Mouse (Mus musculus) R1 (cell line): ENCODE results near the gene Trex1.

Source experiments
- DNase-seq: peaks from one replicate; pipeline ENCODE4 v3.0.0-alpha.2; 2018; ENCODE audit warnings: low read depth, low spot score

The Trex1 gene

DNA sequence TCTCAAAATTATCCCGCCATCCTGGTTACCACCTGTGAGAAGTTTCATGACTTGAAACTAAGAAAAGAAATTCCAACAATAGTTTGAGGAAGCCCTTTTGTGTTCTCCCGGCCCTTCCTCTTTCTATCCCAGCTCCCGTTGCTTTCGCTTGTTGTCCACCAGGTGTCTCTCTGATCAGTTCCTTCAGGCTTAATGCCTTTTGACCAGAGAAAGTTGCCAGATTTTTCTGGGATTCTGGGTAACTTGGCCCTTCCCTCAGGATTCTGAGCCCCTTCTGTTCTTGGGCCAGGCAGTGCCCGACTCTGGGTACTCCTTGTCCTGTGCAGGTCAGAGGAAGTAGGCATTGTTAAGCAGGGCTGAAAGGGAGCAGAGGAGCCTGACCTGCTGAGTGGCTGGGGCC is 28.5 kb upstream of the Trex1 start:
- DNase-seq: peak; percentile 83

- peak; percentile 75 for DNase-seq
Observed at GRCm38 (mm10) chr9:109084922-109085321, 25.4 kb upstream of the Trex1 start.

DNA sequence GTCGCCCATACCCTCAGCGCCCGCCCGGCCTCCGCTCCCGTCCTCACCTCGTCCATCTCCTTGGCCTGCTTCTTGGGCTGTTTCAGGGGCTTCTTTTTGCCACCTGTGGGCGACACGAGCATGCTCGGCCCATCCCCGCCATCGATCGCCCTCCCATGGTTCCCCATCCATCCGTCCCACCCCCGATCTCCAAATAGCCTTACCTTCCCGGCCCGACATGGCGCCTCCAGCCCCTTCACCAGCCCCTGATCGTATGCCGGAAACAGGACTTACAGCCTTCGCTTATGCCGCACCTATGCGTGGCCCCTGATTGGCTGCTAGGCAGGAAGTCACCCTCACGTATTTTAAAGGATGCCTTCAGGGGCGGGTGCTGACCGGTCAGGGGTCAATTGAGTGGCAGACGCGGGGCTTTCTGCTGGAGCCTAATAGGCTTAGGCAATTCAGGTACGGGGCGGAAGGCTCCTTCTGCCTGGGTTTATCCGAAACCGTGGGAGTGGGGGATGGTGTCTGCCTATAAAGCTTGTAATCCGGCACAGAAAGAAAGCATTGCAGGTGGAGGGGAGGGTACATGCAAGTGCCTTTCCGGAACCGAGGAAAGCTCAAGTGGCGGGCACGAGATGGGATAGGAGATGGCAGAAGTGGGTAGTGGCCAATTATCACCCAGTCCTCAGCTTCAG is 22.7 kb upstream of the Trex1 start, which contains the start of the genes Ccdc51 and Tma7:
Gene Ccdc51, plus strand, starts transcription at position 370 of the 677 bp plus-strand sequence.
Gene Tma7, minus strand, starts transcription at position 464 of the 677 bp plus-strand sequence.
- peak; percentile 98 for DNase-seq

GRCm38 (mm10) chr9:109081749-109082123 is 22.2 kb upstream of the Trex1 start:
- no peak for DNase-seq

GRCm38 (mm10) chr9:109080516-109080915 is 21.0 kb upstream of the Trex1 start:
- no peak for DNase-seq

DNA sequence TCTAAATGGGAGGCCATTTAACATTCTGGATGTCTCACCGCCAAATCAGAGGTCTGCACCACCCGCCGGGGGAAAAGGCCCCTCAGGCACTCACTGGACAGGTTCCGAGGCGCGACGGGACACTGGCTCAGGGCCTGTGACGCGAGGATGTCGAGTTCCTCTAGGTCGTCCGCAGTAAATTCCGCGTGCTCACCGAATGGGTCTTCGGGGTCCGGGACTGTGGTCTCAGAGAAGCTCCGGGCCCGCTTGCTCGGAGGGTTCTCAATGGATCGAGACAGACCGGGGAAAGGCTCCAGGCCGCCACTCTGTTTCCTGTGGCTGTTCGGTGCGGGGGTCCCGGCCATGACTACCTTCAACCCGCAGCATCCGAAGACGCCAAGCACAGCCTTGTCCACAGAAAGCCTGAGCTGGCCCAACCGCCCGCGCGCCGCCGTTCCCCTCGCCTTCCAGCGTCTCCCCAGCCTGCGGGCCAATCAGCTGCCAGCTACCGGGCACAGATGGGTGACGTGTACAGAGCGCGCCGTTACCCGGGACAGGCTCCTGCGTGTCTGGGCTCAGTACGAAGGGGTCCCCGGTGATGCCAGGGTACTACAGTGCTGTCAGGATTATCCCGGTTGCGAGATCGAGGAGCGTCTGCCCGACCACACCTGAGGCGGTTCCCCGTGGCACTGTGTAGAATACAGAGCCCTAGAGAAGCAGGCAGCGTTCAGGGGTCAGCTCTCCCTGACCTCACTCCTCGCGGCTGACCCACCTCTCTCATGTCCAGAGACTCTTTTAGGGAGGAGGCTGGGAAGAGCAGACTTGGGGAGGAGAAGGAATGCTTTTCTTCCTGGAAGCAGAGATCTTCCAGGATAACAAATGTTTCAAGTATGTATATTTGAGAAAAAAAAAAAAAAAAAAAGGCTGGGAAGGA is 14.4 kb upstream of the Trex1 start, which contains the start of gene Atrip:
Gene Atrip, minus strand, starts transcription at position 464 of the 913 bp plus-strand sequence.
- peak; percentile 91 for DNase-seq

- DNase-seq: no peak
Observed at GRCm38 (mm10) chr9:109068095-109068735, 8.7 kb upstream of the Trex1 start.

DNA sequence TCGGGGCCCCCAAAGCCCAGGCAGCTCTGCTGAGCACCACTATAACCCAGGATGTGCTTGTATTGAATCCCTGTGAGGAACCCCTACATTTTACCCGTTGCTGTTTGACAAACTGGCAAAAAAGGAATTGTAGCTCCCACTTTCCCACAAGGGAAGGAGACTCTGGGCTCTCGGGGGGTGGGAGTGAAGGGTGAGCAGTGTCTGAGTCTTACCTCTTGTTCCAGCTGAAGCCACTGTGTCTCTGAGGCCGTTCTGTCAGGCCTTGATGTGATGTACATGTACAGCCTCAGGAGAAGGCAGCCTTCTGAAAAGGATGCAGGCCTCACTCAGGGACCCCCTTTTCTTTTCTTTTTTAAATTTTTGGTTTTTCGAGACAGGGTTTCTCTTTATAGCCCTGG is 1.4 kb upstream of the Trex1 start:
- DNase-seq: no peak

DNA sequence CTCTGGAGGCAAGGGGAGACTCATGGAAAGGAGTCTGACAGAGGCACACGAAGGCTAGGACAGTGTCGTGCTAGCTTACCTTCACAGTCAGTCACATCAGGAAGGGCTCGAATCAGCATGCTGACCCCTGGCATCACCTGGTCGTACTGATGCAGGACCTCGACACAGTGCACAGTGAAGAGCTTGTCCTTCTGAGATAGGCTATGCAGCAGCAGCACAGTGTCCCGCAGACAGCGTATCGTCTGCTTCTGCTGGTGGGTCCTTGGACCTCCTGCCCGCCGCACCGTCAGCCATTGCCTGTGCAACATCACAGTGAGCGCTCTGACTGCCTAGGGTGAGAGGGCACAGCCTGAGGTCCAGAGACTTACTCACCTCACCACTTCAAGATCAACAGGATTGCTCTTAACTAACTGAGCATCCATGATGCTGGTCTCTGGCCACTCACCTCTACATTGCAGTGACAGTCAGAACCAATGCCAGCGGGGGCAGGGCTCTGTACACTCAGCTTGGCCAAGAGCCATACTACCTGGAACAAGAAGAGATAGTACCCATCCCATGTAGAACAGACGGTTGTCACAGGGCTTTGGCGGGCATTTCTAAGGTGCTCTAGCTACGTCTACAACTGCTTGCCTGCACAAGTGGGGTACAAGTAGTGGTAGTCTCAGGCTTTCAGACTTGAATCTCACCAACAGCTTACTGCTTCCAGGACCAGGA is 807 bp upstream of the Trex1 start:
- DNase-seq: no peak

GRCm38 (mm10) chr9:109058006-109058765 is 1.3 kb downstream of the Trex1 start:
- DNase-seq: no peak

DNA sequence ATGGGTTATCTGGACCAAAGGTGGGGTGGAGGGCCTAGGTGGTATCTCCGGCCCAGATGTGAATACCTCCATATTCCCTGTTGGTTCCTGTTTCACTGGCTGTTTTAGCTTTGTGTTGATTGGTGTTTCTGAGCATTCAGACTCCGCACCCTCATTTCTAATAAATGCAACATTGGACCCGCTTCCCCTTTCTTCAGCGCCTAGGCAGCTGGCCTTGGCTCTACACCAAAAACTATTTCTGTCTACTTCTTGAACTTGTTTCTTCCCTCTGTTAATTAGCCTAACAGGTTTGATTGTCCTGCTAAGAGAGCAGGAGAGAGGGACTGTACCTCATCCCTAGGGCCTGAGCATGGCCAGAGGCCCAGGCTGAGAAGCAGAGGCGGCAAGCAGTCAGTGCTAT is 2.0 kb downstream of the Trex1 start:
- DNase-seq: no peak

- no peak for DNase-seq
Observed at GRCm38 (mm10) chr9:109056916-109057315, 2.6 kb downstream of the Trex1 start.

GRCm38 (mm10) chr9:109056081-109056690 is 3.3 kb downstream of the Trex1 start:
- no peak for DNase-seq

DNA sequence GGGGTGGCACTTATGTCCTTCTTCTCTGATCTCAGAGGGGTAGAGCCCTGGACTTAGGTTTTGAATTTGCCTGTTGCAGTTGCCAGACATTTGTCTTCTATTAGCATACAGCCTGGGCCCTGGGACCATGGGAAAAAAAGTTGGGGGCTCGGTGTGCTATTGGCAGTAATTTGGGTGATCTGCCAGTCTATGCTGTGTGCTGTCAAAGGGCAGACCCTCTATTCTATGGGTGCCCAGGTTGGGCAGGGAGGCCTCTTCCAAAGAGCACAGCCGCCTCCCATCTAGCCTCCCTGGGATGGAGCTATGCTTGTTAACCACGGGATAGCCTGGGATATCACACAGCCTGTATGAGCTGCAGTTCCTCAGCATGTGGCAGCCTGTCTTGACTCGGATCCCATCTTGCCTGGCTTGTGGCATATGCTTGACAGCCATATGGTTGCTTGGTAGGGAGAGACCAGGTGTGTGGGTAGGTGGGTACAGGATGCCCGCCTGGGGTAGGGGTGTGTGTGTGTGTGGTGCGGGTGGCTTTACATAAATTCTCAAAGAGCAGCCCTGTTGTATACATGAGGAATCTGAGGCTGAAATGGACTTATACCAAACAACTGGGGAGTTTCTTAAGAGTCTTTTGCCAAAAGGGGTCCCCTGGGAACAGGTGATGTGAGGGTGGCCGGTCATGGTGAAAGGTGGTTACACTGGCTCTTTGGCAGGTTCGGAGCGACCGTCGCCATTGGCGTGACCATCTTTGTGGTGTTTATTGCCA is 4.1 kb downstream of the Trex1 start:
- DNase-seq: no peak

DNA sequence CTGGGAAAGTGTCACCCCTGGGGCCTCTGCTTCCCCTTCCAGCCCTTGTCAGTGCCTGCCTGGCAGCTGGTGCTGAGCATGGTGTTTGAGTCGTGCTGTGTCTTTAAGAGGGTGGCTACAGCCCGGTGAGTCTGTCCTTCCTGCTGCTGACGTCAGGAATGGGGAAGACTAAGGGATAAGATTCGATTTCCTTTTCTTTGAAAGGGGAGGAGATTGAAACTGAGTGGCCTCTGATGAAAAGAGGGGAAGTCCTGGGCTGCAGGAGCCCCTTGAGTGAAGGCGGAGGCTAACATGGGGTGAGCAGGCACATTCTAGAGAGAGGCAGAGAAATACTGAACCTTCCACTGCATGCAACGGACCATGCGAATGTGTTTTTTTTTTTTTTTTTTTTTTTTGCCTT is 4.8 kb downstream of the Trex1 start:
- peak; percentile 77 for DNase-seq

GRCm38 (mm10) chr9:109053851-109054250 is 5.7 kb downstream of the Trex1 start:
- no peak for DNase-seq

GRCm38 (mm10) chr9:109053366-109053765 is 6.2 kb downstream of the Trex1 start:
- DNase-seq: no peak

DNA sequence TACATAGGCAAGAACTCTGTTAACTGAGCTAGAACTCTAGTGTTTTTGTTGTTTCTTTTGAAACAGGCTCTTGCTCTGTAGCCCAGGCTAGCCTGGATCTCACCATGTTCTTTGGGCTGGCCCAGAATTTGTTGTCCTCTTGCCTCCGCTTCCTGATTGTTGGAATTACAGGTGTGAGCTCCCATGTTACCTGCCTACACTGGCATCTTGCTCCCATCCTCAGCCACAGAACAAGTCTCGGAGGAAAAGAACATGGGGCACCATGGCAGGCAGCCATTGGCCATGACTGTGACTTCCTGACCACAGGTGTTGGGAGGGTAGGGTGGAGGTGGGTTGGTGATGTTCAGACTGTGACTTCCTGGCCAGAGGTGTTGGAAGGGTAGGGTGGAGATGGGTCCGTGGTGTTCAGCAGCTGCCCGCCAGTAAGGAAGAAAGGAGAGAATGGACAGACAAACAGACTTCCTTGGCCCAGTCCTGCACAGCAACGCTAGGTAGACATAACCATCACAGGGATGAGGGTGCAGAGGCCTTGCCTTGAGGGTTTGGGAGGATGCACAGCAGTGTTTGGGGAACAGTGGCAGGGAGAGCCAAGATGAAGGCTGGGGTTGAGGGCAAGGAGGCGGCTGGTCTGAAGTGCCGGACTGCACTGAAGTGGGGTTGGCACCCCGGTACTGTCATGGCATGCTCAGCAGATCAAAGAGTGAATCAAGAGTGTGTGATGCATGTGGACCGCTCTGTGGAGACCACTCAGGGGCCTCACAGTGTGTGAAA is 6.9 kb downstream of the Trex1 start:
- no peak for DNase-seq
